Mouse (Mus musculus): ENCODE measurements around the gene Rbbp4. TPM values are rescaled to one million over a fixed set of nuclear protein-coding genes. Genes with fewer than 3 reads are reported as not detected.

Gene Rbbp4
- polyA plus RNA-seq, 1 experiment from 2014 or later = 522 TPM

- H3K4me1 ChIP-seq = peaks cover 8% of the 10 kb centered on the region
These were observed 66.5 kb downstream of the Rbbp4 start for GRCm38 (mm10) chr4:129268698-129269097.

GRCm38 (mm10) chr4:129266821-129267220 is 68.3 kb downstream of the Rbbp4 start:
- WGBS = 73% methylated on average over 5 of the region's 5 CpGs
- no peak for ATAC-seq (ENCODE audit: insufficient number of reproducible peaks, insufficient read depth, low FRiP score, low TSS enrichment)
- no peak overlapping the region for H3K4me2 ChIP-seq (replicated peaks)
- H3K27me3 ChIP-seq = no peaks in the 10 kb centered on the region
- H3K27ac ChIP-seq = no peak overlapping the region
- H3K9me3 ChIP-seq = no peaks in the 10 kb centered on the region
- H3K36me3 ChIP-seq = no peaks in the 10 kb centered on the region
- no peak overlapping the region for H3K9ac ChIP-seq
- H3K4me1 ChIP-seq = peaks cover 11% of the 10 kb centered on the region
- no peak overlapping the region for H3K4me3 ChIP-seq

More at GRCm38 (mm10) chr4:129268698-129269097, 66.5 kb downstream of the Rbbp4 start:
- Histone ChIP-seq H3K4me2 (replicated peaks) (no peak overlapping the region), H3K27me3 (no peaks in the 10 kb centered on the region), H3K9ac (no peak overlapping the region), H3K27ac (no peak overlapping the region), H3K9me3 (no peaks in the 10 kb centered on the region), H3K4me3 (no peak overlapping the region), H3K36me3 (no peaks in the 10 kb centered on the region)
- no peak for ATAC-seq (ENCODE audit: insufficient number of reproducible peaks, insufficient read depth, low FRiP score, low TSS enrichment)
- WGBS = 35% methylated on average over 1 of the region's 1 CpGs

DNA sequence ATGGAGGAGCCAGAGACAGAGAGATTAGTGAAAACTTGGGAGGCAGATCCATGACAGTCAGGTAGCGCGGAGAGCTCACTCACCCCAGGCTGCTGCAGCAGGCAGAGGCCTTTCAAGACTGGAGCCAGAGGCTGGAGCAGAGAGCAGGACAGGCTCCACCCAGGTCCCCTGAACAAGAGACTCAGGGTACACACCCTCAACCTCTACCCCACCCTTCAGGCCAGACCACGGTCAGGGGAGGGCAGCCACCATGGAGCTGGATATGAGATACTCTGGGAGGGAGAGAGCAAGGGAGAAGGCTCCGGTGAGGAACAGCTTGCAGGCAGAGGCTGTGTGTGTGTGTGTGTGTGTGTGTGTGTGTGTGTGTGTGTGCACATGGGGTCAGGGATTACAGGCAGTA is 69.0 kb downstream of the Rbbp4 start:
- H3K4me3 ChIP-seq = no peak overlapping the region
- H3K4me2 ChIP-seq (replicated peaks) = no peak overlapping the region
- WGBS = 74% methylated on average over 4 of the region's 4 CpGs
- no peaks in the 10 kb centered on the region for H3K27me3 ChIP-seq
- peaks cover 13% of the 10 kb centered on the region for H3K4me1 ChIP-seq
- no peak overlapping the region for H3K9ac ChIP-seq
- no peaks in the 10 kb centered on the region for H3K9me3 ChIP-seq
- H3K36me3 ChIP-seq = no peaks in the 10 kb centered on the region
- no peak overlapping the region for H3K27ac ChIP-seq
- no peak; the same call in 1 of the 2 replicates for ATAC-seq (ENCODE audit: insufficient number of reproducible peaks, insufficient read depth, low FRiP score, low TSS enrichment)

GRCm38 (mm10) chr4:129263225-129264021 is 71.7 kb downstream of the Rbbp4 start:
- H3K9ac ChIP-seq = no peak overlapping the region
- no peak overlapping the region for H3K4me3 ChIP-seq
- H3K36me3 ChIP-seq = no peaks in the 10 kb centered on the region
- WGBS = 36% methylated on average over 19 of the region's 19 CpGs
- 0 out of 2 replicates have a peak overlapping the region, but pooled peaks have one; percentile 57 for H3K27ac ChIP-seq
- peak; percentile 35; the same call in 1 of the 2 replicates for ATAC-seq (ENCODE audit: insufficient number of reproducible peaks, insufficient read depth, low FRiP score, low TSS enrichment)
- peaks cover 22% of the 10 kb centered on the region for H3K4me1 ChIP-seq
- no peaks in the 10 kb centered on the region for H3K9me3 ChIP-seq
- H3K27me3 ChIP-seq = no peaks in the 10 kb centered on the region
- peak overlapping the region; percentile 13; the same call in 1 of the 2 replicates for H3K4me2 ChIP-seq (replicated peaks)

- Histone ChIP-seq H3K27me3 (no peaks in the 10 kb centered on the region), H3K4me3 (no peak within 1 kb of the TSS), H3K4me1 (peaks cover 29% of the 10 kb centered on the region), H3K4me2 (replicated peaks) (peak within 1 kb of the TSS; percentile 13; the same call in 1 of the 2 replicates), H3K36me3 (no peaks in the 10 kb centered on the region), H3K27ac (0 out of 2 replicates have a peak within 1 kb of the TSS, but pooled peaks have one; percentile 46), H3K9ac (no peak within 1 kb of the TSS), H3K9me3 (no peaks in the 10 kb centered on the region)
- WGBS = 6% methylated on average over 3 of the region's 4 CpGs
- no peak for ATAC-seq (ENCODE audit: insufficient number of reproducible peaks, insufficient read depth, low FRiP score, low TSS enrichment)
These were observed 74.0 kb downstream of the Rbbp4 start, which contains the start of gene C77080 for GRCm38 (mm10) chr4:129261196-129261595. Gene C77080 (minus strand): TSS chr4:129261404.

- Histone ChIP-seq H3K9me3 (no peaks in the 10 kb centered on the region), H3K36me3 (no peaks in the 10 kb centered on the region), H3K27ac (0 out of 2 replicates have a peak overlapping the region, but pooled peaks have one; percentile 46), H3K4me1 (peaks cover 29% of the 10 kb centered on the region), H3K4me3 (no peak overlapping the region), H3K27me3 (no peaks in the 10 kb centered on the region), H3K9ac (no peak overlapping the region), H3K4me2 (replicated peaks) (peak overlapping the region; percentile 13; the same call in 1 of the 2 replicates)
- ATAC-seq (ENCODE audit: insufficient number of reproducible peaks, insufficient read depth, low FRiP score, low TSS enrichment) = no peak
- 17% methylated on average over 6 of the region's 6 CpGs for WGBS
These were observed 74.5 kb downstream of the Rbbp4 start for GRCm38 (mm10) chr4:129260678-129261077.

DNA sequence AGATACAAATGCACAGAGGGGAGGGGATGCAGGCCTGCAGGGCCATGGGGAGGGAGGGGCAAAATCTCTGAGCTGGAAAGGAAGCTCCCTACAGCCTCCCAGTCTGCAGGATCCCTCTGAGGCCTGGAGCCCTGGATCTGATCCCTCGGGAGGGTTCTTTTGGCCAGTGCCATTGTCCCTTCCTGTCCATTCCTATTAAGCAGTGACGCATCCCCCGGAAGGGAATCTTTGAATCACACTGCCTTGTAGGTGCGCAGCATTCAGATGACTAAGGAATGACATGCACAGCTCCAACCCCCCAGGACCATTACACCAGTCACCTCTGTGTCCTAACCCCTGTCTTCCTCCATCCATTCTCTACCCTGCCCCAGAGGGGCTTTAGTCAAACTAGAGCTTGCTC is 76.1 kb downstream of the Rbbp4 start:
- Histone ChIP-seq H3K27ac (no peak overlapping the region), H3K4me3 (no peak overlapping the region), H3K9me3 (no peaks in the 10 kb centered on the region), H3K27me3 (no peaks in the 10 kb centered on the region), H3K4me1 (peaks cover 29% of the 10 kb centered on the region), H3K4me2 (replicated peaks) (no peak overlapping the region), H3K36me3 (no peaks in the 10 kb centered on the region), H3K9ac (no peak overlapping the region)
- no peak for ATAC-seq (ENCODE audit: insufficient number of reproducible peaks, insufficient read depth, low FRiP score, low TSS enrichment)
- WGBS = 58% methylated on average over 4 of the region's 4 CpGs

Small RNA genes lying within 50 kb of the gene (microRNA-seq; reads per million reads assigned to microRNA genes)
- gene Gm22994 = not detected

Other genes starting within 250 kb of the Rbbp4 start
- 6.3 and 7.6 TPM in 2 replicates for gene Tmem54, start 229.8 kb downstream of the Rbbp4 start, polyA plus RNA-seq (2016; fragmentation: Nextera tagmentation; extraction: Ambion mirVana)
- gene Hpca, start 213.3 kb downstream of the Rbbp4 start, polyA plus RNA-seq (2016; fragmentation: Nextera tagmentation; extraction: Ambion mirVana) = 3.6 and 4.7 TPM in 2 replicates
- 9.6 and 9.9 TPM in 2 replicates for gene Fndc5, start 198.4 kb downstream of the Rbbp4 start, polyA plus RNA-seq (2016; fragmentation: Nextera tagmentation; extraction: Ambion mirVana)
- 27.9 and 28.7 TPM in 2 replicates for gene S100pbp, start 145.6 kb downstream of the Rbbp4 start, polyA plus RNA-seq (2016; fragmentation: Nextera tagmentation; extraction: Ambion mirVana)
- gene Yars, start 145.6 kb downstream of the Rbbp4 start, polyA plus RNA-seq (2016; fragmentation: Nextera tagmentation; extraction: Ambion mirVana) = 90.2 and 91.4 TPM in 2 replicates
- gene C77080, start 74.0 kb downstream of the Rbbp4 start, polyA plus RNA-seq (2016; fragmentation: Nextera tagmentation; extraction: Ambion mirVana) = 5.2 and 5.6 TPM in 2 replicates
- 1.1 and 1.2 TPM in 2 replicates for gene Sync, start 47.8 kb downstream of the Rbbp4 start, polyA plus RNA-seq (2016; fragmentation: Nextera tagmentation; extraction: Ambion mirVana)
- 38.9 and 43.7 TPM in 2 replicates for gene Zbtb8os, start 325 bp upstream of the Rbbp4 start, polyA plus RNA-seq (2016; fragmentation: Nextera tagmentation; extraction: Ambion mirVana)
- gene Zbtb8a, start 42.7 kb upstream of the Rbbp4 start, polyA plus RNA-seq (2016; fragmentation: Nextera tagmentation; extraction: Ambion mirVana) = 9.9 and 10.8 TPM in 2 replicates
- 3.5 TPM in 2 replicates for gene Zbtb8b, start 105.5 kb upstream of the Rbbp4 start, polyA plus RNA-seq (2016; fragmentation: Nextera tagmentation; extraction: Ambion mirVana)
- gene Bsdc1, start 126.2 kb upstream of the Rbbp4 start, polyA plus RNA-seq (2016; fragmentation: Nextera tagmentation; extraction: Ambion mirVana) = 28.5 and 29.2 TPM in 2 replicates
- not detected in 2 replicates for gene Tssk3, start 155.7 kb upstream of the Rbbp4 start, polyA plus RNA-seq (2016; fragmentation: Nextera tagmentation; extraction: Ambion mirVana)
- 0.32 TPM in 1 of 2 replicates, not detected in the other for gene Fam229a, start 155.8 kb upstream of the Rbbp4 start, polyA plus RNA-seq (2016; fragmentation: Nextera tagmentation; extraction: Ambion mirVana)
- 1,543 and 1,552 TPM in 2 replicates for gene Marcksl1, start 178.2 kb upstream of the Rbbp4 start, polyA plus RNA-seq (2016; fragmentation: Nextera tagmentation; extraction: Ambion mirVana)
- gene Hdac1, start 207.3 kb upstream of the Rbbp4 start, polyA plus RNA-seq (2016; fragmentation: Nextera tagmentation; extraction: Ambion mirVana) = 246 and 251 TPM in 2 replicates
- gene Lck, start 238.3 kb upstream of the Rbbp4 start, polyA plus RNA-seq (2016; fragmentation: Nextera tagmentation; extraction: Ambion mirVana) = 10.8 and 12.6 TPM in 2 replicates
- gene Fam167b, start 243.2 kb upstream of the Rbbp4 start, polyA plus RNA-seq (2016; fragmentation: Nextera tagmentation; extraction: Ambion mirVana) = 3.6 and 5.1 TPM in 2 replicates